Mouse (Mus musculus) CD4-positive, CD25-positive, alpha-beta regulatory T cell, adult 4 months (primary cell): Measurements from ENCODE around the gene Nhsl1. TPM values are rescaled to one million over a fixed set of nuclear protein-coding genes. Genes with fewer than 3 reads are reported as not detected.

Experiments
- ATAC-seq: one replicate; pipeline ENCODE4 v1.8.0; 2017
- polyA plus RNA-seq, 2 experiments: library from polyadenylated mRNA; unstranded; fragments of 100-300 nt; shearing (Covaris generic); gene quantifications; one replicate each; pipeline ENCODE4 v1.2.1; 2017

Gene Nhsl1
- 1 to 10 TPM; 1.5 to 2.2 TPM for polyA plus RNA-seq

DNA sequence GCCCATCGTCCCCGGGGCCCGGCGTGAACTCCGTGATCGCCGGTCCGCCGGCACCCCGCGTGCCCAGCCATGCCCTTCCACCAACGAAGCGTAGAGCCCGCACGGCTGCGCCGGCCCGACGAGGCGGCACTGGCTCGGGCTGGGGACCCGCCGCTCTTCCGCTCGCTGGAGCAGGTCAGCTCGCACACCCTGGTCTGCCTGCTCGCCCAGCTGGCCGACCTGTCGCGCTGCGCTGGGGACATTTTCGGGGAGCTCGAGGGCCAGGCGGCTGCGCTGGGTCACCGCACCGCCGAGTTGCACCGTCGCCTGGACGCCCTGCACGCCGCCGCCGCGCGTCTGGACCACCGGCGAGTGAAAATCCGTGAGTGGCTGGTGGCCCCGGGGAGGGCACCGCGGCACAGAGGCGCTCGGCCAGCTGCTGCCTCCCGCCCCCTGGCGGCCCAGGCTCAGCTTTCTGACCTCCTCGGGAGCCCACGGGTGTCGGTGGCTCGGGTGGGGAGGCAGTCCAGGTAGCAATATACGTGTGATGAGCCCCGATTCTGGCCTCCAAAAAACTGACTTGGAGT lies at the start of gene Nhsl1:
Gene Nhsl1 (plus strand): TSS at position 70 of the 566 bp plus-strand sequence.
- no peak for ATAC-seq

DNA sequence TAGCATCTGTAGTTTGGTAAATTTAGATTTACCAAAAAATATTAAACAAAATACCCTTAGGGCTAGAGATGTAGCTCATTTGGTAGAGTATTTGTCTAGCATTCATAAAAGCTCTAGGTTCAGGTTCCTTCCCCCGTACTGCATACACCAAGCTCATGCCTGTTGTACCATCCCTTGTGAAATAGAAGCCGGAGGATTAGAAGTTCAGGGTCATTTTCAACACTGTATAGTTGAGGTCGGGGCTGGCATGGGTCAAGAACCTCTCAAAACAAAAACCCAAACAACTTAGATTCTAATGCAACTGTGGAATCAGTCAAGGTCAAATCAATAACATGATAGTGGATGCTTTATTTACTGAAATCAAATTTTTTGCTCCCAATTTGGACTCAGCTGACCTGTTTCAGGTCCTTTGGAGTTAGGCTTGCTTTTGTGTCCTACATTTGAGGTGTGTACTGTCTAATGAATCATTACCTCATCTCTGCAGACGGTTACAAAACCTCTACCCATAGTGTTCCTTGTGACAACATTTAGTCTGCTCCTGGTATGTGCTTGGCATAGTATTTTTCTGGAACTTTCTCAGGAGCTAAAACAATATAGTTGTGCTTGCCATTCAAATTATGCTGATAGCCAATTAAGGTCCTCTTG lies 42.6 kb upstream of the Nhsl1 start:
- no peak for ATAC-seq

DNA sequence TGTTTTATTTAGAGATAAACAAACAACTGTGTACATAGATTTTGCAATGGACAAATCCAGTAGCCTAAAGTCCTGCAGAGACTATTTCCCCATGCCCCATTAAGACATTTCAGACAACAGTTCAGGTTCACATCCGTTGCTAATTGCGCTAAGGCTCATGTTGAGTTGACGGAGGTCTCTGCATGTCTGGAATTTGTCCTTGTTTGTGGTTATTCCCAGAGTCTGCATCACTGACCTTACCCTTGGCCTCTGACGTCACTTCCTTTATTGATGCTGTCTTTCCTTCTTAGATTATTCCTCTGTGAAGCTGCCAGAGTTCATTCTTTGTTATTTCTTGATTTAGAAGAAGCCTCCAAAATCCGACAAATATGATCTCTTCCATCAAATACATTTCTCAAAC lies 34.8 kb upstream of the Nhsl1 start:
- ATAC-seq = no peak

DNA sequence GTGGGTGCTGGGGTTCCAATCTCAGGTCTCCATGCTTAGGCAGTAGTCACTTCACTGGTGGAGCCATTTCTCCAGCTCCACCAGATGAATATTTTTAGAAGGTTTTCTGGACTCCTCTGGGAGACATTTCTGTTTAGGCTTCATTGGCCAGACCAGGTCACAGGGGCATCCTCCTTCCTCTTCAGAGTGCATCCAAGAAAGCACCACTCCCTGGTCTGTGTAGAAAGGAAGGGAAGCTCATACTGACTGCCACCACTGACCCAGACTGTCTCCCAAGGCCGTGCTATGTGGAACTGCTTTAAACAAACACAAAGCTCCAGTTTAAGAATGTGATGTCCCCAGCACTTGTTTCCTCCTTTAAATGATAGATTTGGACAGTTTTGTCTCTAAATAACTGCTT lies 29.3 kb upstream of the Nhsl1 start:
- no peak for ATAC-seq

DNA sequence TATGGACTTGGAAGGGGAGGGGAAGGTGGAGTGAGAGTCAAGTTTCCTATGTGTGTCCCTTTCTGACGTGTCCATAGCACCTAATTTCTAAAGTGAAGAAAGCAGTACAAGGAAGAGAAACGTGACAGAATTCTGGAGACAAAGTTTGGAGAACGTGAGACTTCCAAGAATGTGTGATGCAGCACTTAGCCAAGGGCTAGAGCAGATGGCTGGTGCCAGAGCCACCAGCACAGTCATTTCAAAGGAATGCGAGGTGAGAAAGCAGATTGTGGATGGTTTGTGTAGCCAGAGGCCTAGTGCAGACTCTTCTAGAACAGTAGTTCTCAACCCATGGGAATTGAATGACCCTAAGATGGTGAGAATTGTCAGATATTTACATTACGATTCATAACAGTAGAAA lies 13.7 kb upstream of the Nhsl1 start:
- ATAC-seq = no peak

DNA sequence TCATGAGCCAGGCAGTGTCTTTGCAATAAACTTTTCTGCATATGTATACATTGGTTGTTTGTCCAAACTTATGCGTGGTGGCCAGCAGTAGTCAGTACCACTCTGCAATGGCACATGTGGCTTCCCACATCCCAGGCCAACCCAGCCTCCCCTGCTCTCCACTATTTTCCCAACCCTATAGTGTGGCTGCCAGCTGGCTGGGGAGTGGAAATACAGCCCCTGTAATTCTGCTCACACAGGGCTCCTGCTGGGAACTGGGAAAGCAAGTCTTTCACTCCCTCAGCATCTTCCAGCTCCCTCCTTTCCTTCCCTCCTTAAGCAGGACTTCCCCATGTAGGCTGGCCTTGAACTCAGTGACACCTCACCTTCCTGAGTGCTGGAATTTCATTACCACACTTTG lies 3.7 kb upstream of the Nhsl1 start:
- no peak for ATAC-seq

DNA sequence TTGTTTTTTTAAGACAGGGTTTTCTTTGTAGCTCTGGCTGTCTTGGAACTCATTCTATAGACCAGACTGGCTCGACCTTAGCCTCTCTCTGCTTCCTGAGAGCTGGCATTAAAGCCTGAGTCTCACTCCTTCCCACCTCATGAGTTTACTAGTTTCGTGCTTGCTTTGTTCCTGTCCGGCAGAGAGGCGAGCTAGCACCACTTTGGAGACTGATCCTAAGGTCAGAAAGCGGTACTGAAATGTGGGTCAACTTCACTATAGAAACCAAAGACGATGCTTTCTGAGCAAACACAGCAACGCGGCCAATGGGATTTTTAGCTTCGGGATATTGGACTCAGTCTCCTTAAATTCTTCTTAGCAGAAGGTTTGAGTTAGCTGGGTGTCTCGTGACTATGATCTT lies 1.3 kb upstream of the Nhsl1 start:
- ATAC-seq = no peak

DNA sequence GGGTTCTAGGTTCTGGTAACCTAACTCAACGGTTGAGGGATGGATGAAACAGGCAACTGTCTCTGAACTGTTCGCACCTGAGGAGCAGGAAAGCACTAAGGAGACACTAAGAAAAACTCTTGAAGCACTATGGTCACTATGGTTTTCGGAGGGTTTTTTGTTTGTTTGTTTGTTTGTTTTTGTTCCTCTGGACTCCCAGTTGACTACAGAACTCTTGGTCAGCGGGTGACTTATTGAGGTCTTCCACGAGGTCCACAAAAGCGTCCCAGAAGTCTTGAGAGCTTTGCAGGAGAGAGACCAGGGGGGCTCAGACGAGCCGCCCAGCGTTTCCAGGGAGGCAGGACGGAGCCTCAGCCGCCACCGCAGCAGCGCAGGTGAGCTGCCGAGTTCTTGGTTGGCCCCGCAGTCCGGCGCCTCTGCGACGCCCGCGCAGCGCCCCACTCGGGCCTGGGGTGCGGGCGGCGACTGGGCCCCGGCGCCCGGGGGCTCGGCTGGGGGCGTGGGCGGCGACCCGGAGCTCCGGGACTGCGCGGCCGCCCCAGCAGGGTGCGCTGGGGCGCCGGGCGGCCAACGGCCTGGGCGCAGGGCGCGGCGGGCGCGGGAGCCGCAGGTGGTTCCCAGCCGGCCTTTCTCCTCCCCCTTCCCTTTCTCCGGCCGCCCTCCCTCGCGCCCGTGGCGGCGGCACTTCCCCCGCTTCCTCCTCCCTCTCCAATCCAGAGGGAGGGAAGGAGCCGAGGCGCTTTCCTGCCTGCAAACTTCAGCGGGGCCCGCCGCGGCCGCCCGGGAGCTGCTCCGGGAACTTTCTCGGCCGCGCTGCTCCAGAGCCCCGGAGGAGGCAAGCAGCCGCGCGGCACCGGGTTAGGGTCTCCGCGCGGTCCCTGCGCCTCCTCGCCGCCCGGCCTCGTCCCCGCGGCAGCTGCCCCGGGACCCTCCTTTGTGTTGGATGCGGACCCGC lies 547 bp upstream of the Nhsl1 start:
- ATAC-seq = no peak

DNA sequence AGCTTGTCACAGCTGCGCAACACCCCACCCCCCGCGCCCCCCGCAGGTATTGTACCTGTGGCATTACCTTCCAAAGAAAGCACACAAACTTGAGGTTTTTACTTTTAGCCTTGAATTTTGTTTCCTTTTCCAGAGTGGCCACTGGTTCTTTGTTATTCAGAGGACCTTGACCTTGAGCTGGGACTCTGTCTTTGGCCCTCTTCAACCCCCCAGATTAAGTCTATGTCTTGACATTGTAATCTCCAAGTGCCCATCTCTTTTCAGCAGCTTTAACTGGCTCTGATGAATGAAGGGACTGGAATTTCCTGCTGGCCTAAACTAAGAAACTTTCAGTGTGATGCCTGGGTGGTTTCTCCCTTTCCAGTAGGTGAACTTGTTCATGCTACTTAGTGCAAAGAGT lies 906 bp downstream of the Nhsl1 start:
- no peak for ATAC-seq

DNA sequence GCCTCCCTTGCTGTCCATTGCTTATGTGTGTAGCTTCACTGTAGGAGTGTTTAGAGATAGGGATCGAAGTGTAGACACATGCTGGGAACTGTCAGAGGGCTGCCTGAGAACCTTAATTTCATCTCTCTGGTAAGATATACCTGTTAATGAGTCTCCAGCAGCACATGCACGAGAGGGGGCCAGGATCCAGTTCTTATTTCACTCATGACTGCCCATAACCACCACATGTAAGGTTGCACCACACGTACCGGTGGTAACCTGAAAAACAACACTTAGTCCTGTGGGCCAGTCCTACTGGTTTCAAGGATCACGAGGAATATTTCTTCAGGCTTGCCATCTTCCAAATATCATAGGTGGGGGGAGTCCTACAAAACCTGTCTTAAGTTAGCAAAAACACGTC lies 3.1 kb downstream of the Nhsl1 start:
- no peak for ATAC-seq

DNA sequence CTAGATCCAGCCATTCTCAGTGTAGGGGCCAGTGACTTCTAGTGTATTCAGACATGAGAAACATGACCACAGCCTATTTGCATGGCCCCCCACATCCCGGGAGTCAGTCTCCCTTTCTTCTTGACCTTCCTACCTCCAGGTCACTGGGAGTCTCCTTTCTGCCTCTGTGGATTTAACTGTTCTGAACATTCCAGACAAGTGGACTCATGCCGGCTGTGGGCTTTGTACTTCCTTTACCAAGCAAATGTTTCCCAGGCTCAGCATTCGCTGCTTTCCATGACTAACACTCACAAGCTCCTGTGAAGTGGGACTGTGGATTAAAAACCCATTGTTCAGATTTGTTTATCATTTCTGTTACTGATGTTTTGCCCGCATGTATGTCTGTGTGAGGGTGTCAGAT lies 4.9 kb downstream of the Nhsl1 start:
- ATAC-seq = no peak

DNA sequence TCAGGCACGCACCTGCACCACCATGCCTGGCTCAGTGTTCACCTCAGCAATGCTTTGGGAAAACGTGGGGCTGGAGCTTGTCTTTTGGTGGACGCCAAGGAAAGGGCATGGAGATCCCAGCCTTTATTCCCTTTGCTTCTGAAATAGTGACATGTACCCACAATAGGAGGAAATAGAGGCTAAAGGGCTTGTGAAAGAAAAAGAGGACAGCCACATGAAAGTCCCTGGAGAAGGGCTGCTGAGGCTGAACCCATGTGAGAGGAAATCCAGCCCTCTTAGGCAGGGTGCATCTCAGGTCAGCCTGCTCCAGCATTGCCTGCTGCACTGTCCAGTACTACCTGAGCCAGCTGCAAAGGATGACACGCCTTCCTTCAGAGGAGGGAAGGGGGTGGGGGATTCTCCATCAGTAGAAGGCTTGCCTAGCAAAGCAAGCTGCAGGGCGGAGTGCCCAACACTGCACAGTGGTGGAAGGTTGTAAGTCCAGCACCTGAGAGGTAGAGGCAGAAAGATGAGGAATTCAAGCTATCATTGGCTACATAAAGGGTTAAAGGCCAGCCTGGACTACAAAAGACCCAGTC lies 9.6 kb downstream of the Nhsl1 start:
- no peak for ATAC-seq

DNA sequence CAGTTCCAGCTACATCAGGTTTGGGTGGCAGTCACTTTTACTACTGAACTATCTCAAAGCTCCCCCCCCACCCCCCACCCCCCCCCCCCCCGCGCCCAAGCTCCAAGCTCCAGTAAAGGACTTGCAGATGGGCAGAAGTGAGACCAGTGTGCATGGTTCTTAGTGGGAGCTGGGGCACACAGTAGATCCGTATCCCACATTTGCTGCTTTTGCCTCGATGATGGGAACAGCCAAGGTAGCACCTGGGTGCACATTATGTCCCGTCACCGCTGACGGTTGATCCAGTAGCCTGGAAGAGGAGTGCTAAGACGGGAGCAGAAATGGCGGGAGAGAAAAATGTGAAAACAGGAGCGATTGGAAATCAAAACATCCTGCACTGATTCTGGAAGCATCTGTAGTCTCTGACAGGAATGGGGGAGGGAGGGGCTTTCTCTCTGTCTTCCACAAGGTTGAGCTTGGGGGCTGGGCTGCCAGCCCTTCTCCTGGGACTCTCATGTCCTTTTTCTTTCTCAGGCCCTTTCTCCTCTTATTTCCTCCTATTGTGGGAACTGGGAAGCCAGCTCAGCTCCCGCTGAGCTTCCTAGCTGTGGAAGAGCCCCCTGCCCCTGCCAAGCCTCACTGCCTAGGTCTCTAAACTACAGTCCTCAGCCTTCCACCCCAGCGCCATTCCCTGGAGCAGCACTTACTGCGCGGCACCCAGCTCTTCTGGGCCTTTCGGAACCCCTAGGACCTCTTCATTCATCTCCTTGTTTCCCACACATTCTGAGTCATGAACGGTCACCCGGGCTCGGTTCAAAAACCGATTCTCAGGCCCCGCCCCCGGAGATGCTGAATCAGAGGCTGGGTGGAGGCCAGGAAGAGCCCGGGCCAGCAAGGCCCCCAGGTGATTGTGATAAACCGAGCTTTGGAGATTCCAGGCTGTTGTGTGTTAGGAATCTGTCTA lies 10.6 kb downstream of the Nhsl1 start:
- ATAC-seq = no peak

DNA sequence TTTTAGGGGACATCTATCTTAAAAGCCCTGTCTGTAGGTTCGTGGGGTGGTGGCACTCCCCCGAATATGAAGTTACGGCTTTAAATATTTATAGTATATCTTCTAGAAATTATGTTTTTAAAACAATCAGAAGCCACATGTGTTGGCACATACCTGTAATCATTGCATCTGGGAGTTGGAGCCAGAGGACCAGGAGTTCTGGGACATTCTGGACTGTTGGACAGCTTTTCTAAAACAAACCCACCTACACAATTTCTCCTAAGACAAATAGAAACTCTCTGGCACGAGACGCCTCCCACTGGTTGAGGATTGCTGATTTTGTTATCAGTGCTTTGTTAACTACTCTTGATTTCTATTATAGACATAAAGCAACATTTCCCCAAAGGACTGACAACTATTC lies 11.7 kb downstream of the Nhsl1 start:
- no peak for ATAC-seq

DNA sequence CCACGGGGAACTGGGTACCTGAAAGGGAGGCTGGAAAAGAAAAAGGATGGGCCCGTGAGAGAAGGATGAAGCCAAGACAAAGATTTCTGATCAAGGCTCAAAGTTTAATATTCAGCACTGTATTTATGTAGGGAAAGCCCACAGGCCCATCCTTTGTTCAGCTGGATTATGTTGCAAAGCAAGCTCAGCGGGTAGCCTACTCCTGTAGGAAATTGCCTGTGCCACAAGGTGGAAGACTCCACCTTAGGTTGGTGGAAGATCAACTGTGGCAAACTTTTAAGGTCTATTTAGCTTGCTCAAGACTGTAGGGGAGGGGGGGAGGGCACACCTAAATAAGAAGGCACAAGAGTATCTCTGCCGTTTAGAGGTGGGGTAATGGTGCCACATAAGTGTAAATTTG lies 14.8 kb downstream of the Nhsl1 start:
- ATAC-seq = no peak

DNA sequence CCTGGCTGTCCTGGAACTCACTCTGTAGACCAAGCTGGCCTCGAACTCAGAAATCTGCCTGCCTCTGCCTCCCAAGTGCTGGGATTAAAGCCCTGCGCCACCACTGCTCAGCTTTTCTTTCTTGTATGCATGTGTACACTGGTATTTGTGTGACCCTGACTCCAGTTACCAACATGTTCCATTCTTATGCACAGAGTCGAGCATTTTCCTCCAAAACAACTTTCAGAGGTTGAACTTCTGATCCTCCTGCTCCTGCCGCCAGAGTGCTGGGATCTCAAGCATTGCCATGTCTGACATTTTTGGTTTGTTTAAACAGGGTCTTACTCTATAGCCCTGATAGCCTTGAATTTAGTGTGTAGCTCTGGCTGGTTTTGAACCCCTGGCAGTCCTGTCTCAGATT lies 15.4 kb downstream of the Nhsl1 start:
- ATAC-seq = no peak

DNA sequence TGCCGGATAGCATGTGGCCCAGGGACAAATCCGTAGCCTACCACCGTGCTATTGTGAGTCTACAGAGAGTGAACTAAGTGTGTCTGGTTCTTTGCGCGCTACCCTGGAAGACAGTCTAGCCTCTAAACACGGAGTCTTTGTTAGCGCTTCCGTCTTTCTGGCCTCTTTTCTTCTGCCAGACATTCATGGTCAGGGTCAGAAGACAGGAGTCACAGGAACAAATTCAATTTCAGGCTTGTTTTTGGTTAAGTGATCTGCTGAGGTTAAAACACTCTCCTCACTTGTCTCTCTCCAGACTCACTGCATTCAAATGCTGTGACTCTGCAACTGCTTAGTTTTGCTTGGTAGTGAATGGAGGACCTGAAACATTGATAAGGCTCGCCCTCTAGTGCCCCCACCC lies 15.9 kb downstream of the Nhsl1 start:
- ATAC-seq = no peak

DNA sequence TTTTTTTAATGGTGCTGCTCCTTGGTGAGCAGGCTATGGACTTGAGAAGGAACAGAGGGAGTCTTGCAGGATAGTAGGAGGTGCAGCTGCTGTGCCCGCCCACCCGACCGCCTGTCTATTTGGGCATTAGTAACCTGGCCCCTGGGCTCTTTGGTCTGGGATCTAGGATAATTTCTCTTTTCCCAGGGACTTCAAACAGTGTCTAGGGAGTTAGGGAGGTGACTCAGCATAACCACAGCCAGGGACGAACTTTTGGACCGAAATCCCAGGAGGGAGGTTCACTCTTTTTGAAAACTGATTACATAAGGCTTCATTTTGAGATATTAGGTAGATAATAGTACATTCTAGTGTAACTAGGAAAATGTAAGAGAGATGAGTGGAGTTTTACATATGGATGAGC lies 18.9 kb downstream of the Nhsl1 start:
- no peak for ATAC-seq

DNA sequence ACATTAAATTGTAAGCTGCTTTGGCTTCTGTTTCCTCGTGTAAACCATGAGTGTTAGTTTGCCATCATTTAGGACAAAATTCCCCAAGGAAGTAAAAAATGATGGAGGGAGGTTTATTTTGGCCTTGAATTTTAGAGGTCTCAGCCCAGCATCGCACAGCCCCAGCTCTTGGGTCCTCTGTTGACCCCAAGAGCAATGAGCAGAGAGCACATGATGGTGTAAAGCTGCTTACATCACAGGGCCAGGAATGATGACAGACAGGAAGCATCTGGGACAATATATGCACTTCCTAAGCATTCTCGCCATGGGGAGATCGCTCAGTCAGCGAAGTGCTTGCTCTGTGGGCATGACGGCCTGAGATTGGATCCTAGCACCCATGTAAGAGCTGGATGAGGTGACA lies 20.6 kb downstream of the Nhsl1 start:
- no peak for ATAC-seq

DNA sequence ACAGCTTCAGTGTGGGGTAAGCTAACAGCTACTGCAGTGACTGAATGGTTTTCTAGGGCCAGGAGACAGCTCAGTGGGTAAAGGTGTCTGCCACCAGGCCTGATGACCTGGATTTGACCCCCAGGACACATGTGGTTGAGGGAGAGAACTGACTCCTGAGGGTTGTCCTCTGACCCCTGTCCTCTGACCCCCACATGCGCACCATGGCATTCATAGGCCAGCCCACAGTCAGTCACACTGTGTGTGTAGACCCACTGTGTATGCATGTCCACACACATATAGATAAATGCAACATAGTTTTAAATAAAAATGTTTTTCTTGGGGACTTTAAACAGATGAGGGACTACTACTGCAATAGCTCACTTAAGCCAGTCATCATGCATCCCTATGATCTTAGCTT lies 22.1 kb downstream of the Nhsl1 start:
- no peak for ATAC-seq

DNA sequence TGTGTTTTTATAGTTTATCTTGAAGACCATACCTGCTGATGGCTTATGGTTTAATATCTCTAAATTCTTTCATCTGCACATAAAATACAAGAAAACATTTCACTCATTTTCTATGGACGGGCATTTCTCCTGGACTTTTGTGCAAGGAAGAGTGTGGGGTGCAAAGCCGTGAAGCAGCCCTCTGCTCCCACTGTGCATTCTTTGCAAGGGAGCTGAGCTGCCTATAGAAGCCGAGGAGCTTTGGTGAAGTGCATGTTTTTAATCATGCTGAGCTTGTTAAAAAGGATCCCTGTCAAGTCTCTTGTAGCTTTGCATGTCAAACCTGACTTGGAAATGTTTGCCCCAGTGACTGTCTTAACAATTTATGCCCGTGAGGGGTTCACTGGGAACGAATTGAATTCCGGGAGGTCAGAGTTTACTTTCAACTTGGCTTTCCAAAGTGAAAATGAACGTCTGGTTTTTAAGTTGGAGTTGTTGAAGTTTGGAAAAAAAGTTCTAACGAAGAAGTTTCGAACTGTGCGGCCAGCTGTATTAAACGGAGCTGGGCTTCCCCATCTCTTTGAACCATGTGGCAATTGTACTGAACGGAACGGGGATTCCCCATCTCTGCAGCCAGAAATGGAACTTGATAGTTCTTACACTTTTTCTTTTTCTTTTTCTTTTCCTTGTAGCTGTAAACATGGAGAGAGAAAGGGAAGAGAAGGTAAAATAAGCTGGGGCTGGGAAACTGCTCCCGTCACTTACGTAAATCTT lies 22.8 kb downstream of the Nhsl1 start:
- ATAC-seq = peak; percentile 64

DNA sequence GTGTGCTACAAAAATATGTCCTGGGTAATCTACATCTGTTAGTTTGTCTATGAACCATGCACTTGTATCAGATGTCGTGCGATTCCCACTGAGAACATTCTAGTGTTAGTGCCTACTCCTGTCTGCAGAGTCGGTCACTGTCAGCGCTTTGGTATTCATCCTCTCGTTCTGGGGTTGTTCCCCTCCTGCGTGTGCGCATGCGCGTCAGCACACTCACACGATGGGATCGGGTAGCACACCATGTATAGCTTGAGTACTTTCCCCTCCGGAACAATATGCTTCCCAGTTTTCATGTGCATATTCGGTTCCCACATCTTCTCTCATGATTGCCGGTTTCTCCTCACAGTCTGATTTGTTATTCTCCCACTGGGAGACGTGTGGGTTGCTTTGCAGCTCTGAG lies 28.4 kb downstream of the Nhsl1 start:
- no peak for ATAC-seq
